Mouse (Mus musculus): Measurements from ENCODE around the gene Jmy. TPM values are rescaled to one million over a fixed set of nuclear protein-coding genes. Genes with fewer than 3 reads are reported as not detected.

Gene Jmy
- polyA plus RNA-seq (2017; shearing (Covaris generic)) = 102 TPM

DNA sequence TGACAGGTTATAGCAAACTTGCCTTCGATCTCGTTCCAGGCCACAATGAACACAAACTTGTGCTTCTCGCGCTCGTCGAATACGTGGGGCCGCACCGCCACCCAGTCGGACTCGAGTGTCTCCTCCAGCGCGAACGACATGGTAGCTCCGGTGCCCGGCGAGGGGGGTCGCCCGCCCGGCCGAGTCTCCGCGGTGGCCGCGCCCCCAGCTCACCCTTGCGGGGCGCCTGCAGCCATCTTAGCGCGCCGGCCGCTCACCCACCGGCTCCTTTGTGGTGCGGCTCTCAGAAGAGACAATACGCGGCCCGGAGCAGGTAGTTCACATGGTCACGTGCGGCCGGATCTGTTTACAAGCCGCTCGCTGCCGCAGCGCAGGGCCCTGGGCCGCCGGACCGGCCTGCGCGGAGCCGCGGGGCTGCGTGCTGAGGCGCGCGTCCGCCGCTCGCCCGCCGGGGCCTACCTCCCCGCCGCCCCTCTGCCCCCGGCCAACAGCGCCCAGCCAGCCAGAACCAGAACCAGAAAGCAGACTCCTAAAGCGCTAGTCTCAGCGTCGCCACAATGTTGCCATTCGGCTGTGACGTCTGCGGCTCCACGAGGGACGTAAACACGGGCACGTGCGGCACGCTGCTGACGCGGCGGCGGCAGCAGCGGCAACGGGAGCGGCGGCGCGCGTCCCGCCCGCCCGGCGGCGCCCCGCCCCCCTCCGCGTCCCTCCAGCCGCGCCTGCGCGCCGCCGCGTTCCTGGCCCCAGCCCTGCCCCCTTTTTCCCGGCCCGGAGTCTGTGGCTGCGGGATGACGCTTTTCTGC, at the start of gene Jmy:
Gene Jmy (minus strand): TSS at position 642 of the 806 bp plus-strand sequence.

Other genes starting within 250 kb of the Jmy start
- 25.1 TPM for gene Homer1, start 200.2 kb downstream of the Jmy start, polyA plus RNA-seq (2017; shearing (Covaris generic))
- 0.20 TPM for gene Bhmt, start 138.2 kb upstream of the Jmy start, polyA plus RNA-seq (2017; shearing (Covaris generic))
- not detected for gene Bhmt2, start 174.5 kb upstream of the Jmy start, polyA plus RNA-seq (2017; shearing (Covaris generic))
- not detected for gene Dmgdh, start 174.6 kb upstream of the Jmy start, polyA plus RNA-seq (2017; shearing (Covaris generic))

Data from effector memory CD4-positive, alpha-beta T cell, adult 7 months (primary cell).